Mouse (Mus musculus) megakaryocyte-erythroid progenitor cell, adult 5-6 weeks (primary cell): Measurements from ENCODE around the gene Ppp1r16b. TPM values are rescaled to one million over a fixed set of nuclear protein-coding genes. Genes with fewer than 3 reads are reported as not detected.

Source experiments
- ATAC-seq: replicated peaks from 2 replicates; pipeline ENCODE4 v1.8.0; 2016; ENCODE audit warnings: mild to moderate bottlenecking, inconsistent platforms; ENCODE audit not compliant: severe bottlenecking, poor library complexity, low FRiP score, low TSS enrichment
- total RNA-seq, 2 experiments: library from RNA; stranded (forward) in 1 of 2; stranded (reverse) in 1 of 2; fragments of 200-1000, 215-1000 nt in 1 of 2; fragments of >200 nt in 1 of 2; fragmentation: Nextera tagmentation in 1 of 2; gene quantifications; 2 replicates each; pipeline ENCODE4 v1.2.3; 2014 to 2017

Gene Ppp1r16b
- total RNA-seq, 2 experiments from 2014 or later = 1.6 to 5.0 TPM

GRCm38 (mm10) chr2:158667022-158667670, 1.9 kb downstream of the Ppp1r16b start:
- peak; percentile 69 for ATAC-seq

- ATAC-seq = no peak
Observed at GRCm38 (mm10) chr2:158667671-158668432, 2.7 kb downstream of the Ppp1r16b start.

- no peak for ATAC-seq
Observed at GRCm38 (mm10) chr2:158668433-158669010, 3.3 kb downstream of the Ppp1r16b start.

GRCm38 (mm10) chr2:158669199-158670195, 4.3 kb downstream of the Ppp1r16b start:
- no peak for ATAC-seq

GRCm38 (mm10) chr2:158670571-158670970, 5.4 kb downstream of the Ppp1r16b start:
- ATAC-seq = no peak

- ATAC-seq = no peak
Observed at GRCm38 (mm10) chr2:158672829-158673228, 7.6 kb downstream of the Ppp1r16b start.

GRCm38 (mm10) chr2:158673493-158673892, 8.3 kb downstream of the Ppp1r16b start:
- ATAC-seq = no peak

- no peak for ATAC-seq
Observed at GRCm38 (mm10) chr2:158674131-158674530, 8.9 kb downstream of the Ppp1r16b start.

- no peak for ATAC-seq
Observed at GRCm38 (mm10) chr2:158674759-158675158, 9.6 kb downstream of the Ppp1r16b start.

GRCm38 (mm10) chr2:158675161-158675560, 10.0 kb downstream of the Ppp1r16b start:
- ATAC-seq = no peak

- ATAC-seq = no peak
Observed at GRCm38 (mm10) chr2:158675907-158676533, 10.8 kb downstream of the Ppp1r16b start.

- ATAC-seq = no peak
Observed at GRCm38 (mm10) chr2:158677946-158678345, 12.7 kb downstream of the Ppp1r16b start.

- ATAC-seq = no peak
Observed at GRCm38 (mm10) chr2:158679091-158679490, 13.9 kb downstream of the Ppp1r16b start.

GRCm38 (mm10) chr2:158680357-158680889, 15.2 kb downstream of the Ppp1r16b start:
- no peak for ATAC-seq

- no peak for ATAC-seq
Observed at GRCm38 (mm10) chr2:158681714-158682113, 16.5 kb downstream of the Ppp1r16b start.

GRCm38 (mm10) chr2:158682344-158683037, 17.3 kb downstream of the Ppp1r16b start:
- ATAC-seq = no peak

GRCm38 (mm10) chr2:158683038-158683413, 17.8 kb downstream of the Ppp1r16b start:
- no peak for ATAC-seq

- ATAC-seq = no peak
Observed at GRCm38 (mm10) chr2:158684247-158684843, 19.1 kb downstream of the Ppp1r16b start.
